Mouse (Mus musculus) heart, postnatal 4 days (tissue): ENCODE measurements around the gene Usp42. TPM values are rescaled to one million over a fixed set of nuclear protein-coding genes. Genes with fewer than 3 reads are reported as not detected.

Experiments
- DNase-seq: peaks from one replicate; pipeline ENCODE4 v3.0.0; 2021
- total RNA-seq, 2 experiments: library from RNA; stranded (reverse); gene quantifications; 2 replicates each; pipeline ENCODE4 v1.2.3; 2021

The Usp42 gene
- total RNA-seq, 2 experiments from 2014 or later = 14.3 to 15.3 TPM

- no peak for DNase-seq
These were observed 41.7 kb downstream of the Usp42 start for GRCm38 (mm10) chr5:143690392-143690791.

GRCm38 (mm10) chr5:143687589-143687988, 44.5 kb downstream of the Usp42 start:
- no peak for DNase-seq

GRCm38 (mm10) chr5:143686456-143686855, 45.6 kb downstream of the Usp42 start:
- DNase-seq = no peak

GRCm38 (mm10) chr5:143684911-143685390, 47.1 kb downstream of the Usp42 start:
- DNase-seq = no peak

GRCm38 (mm10) chr5:143683696-143684095, 48.4 kb downstream of the Usp42 start:
- DNase-seq = no peak

GRCm38 (mm10) chr5:143679654-143680053, 52.4 kb downstream of the Usp42 start:
- DNase-seq = no peak

- no peak for DNase-seq
These were observed 53.3 kb downstream of the Usp42 start for GRCm38 (mm10) chr5:143678634-143679271.

GRCm38 (mm10) chr5:143677363-143677762, 54.7 kb downstream of the Usp42 start:
- DNase-seq = no peak

GRCm38 (mm10) chr5:143676218-143676985, 55.7 kb downstream of the Usp42 start:
- DNase-seq = no peak

- no peak for DNase-seq
These were observed 57.5 kb downstream of the Usp42 start for GRCm38 (mm10) chr5:143674576-143674975.

- no peak for DNase-seq
These were observed 61.2 kb downstream of the Usp42 start for GRCm38 (mm10) chr5:143670740-143671415.

- no peak for DNase-seq
These were observed 62.2 kb downstream of the Usp42 start for GRCm38 (mm10) chr5:143669839-143670238.

- DNase-seq = no peak
These were observed 62.7 kb downstream of the Usp42 start for GRCm38 (mm10) chr5:143669393-143669792.

GRCm38 (mm10) chr5:143668884-143669283, 63.2 kb downstream of the Usp42 start:
- DNase-seq = peak; percentile 52

GRCm38 (mm10) chr5:143666015-143666414, 66.1 kb downstream of the Usp42 start:
- DNase-seq = no peak

- DNase-seq = no peak
These were observed 66.5 kb downstream of the Usp42 start for GRCm38 (mm10) chr5:143665561-143665960.

- no peak for DNase-seq
These were observed 68.9 kb downstream of the Usp42 start for GRCm38 (mm10) chr5:143663074-143663687.

Other genes with a start within 250 kb of the Usp42 start
- 100 to 1,000 TPM; 317 to 339 TPM for gene Rac1, start 204.2 kb downstream of the Usp42 start, total RNA-seq
- 100 to 1,000 TPM in 1 of 2 experiments, 10 to 100 TPM in 1; 95.3 to 102 TPM for gene Cyth3, start 109.8 kb downstream of the Usp42 start, total RNA-seq
- gene Eif2ak1, start 85.5 kb upstream of the Usp42 start, total RNA-seq = 10 to 100 TPM; 20.0 to 20.7 TPM
- under 1 TPM in 1 of 2 experiments, not detected in 1; 0.24 TPM for gene Ankrd61, start 165.4 kb upstream of the Usp42 start, total RNA-seq
- gene Aimp2, start 177.6 kb upstream of the Usp42 start, total RNA-seq = 10 to 100 TPM; 43.6 to 45.8 TPM
- 10 to 100 TPM; 12.1 to 12.7 TPM for gene Pms2, start 177.7 kb upstream of the Usp42 start, total RNA-seq
- gene Gm42421, start 195.9 kb upstream of the Usp42 start, total RNA-seq = 1 to 10 TPM in 1 of 2 experiments, under 1 TPM in 1; 0.74 to 1.0 TPM
- under 1 TPM; 0.33 to 0.38 TPM for gene Rsph10b, start 200.8 kb upstream of the Usp42 start, total RNA-seq